Mouse (Mus musculus) cerebellum, postnatal 4 days (tissue): ENCODE results near the gene Ppa2.

Experiments
- DNase-seq, 2 experiments: peaks; one replicate each; pipeline ENCODE4 v3.0.0; 2022; ENCODE audit warnings: low spot score in 2 of 2, mixed read lengths in 1 of 2

Gene Ppa2

GRCm38 (mm10) chr3:133309954-133310808 lies at the start of gene Ppa2:
Gene Ppa2 (plus strand): TSS chr3:133310110.
- DNase-seq: peak; percentile 59 to 86

GRCm38 (mm10) chr3:133271887-133272286 lies 38.0 kb upstream of the Ppa2 start:
- peak; percentile 45 to 76 for DNase-seq

GRCm38 (mm10) chr3:133284587-133284986 lies 25.3 kb upstream of the Ppa2 start:
- DNase-seq: no peak

- DNase-seq: no peak
Observed at GRCm38 (mm10) chr3:133288795-133289194, 21.1 kb upstream of the Ppa2 start.

- no peak for DNase-seq
Observed at GRCm38 (mm10) chr3:133304328-133304727, 5.6 kb upstream of the Ppa2 start.

GRCm38 (mm10) chr3:133308361-133308760 lies 1.5 kb upstream of the Ppa2 start:
- DNase-seq: no peak

GRCm38 (mm10) chr3:133309359-133309758 lies 551 bp upstream of the Ppa2 start:
- no peak for DNase-seq

- no peak for DNase-seq
Observed at GRCm38 (mm10) chr3:133310809-133311179, 884 bp downstream of the Ppa2 start.

- no peak for DNase-seq
Observed at GRCm38 (mm10) chr3:133312331-133312730, 2.4 kb downstream of the Ppa2 start.

GRCm38 (mm10) chr3:133312850-133313249 lies 2.9 kb downstream of the Ppa2 start:
- no peak for DNase-seq

GRCm38 (mm10) chr3:133313491-133314199 lies 3.7 kb downstream of the Ppa2 start:
- no peak for DNase-seq

- DNase-seq: peak; percentile 47 to 78
Observed at GRCm38 (mm10) chr3:133314475-133314874, 4.6 kb downstream of the Ppa2 start.

GRCm38 (mm10) chr3:133315011-133315410 lies 5.1 kb downstream of the Ppa2 start:
- DNase-seq: no peak

- no peak for DNase-seq
Observed at GRCm38 (mm10) chr3:133315647-133316046, 5.7 kb downstream of the Ppa2 start.

GRCm38 (mm10) chr3:133317845-133318244 lies 7.9 kb downstream of the Ppa2 start:
- no peak for DNase-seq

- DNase-seq: no peak
Observed at GRCm38 (mm10) chr3:133318596-133318995, 8.7 kb downstream of the Ppa2 start.

GRCm38 (mm10) chr3:133319795-133320194 lies 9.9 kb downstream of the Ppa2 start:
- no peak for DNase-seq

GRCm38 (mm10) chr3:133320313-133320712 lies 10.4 kb downstream of the Ppa2 start:
- DNase-seq: no peak

- DNase-seq: no peak
Observed at GRCm38 (mm10) chr3:133321928-133322327, 12.0 kb downstream of the Ppa2 start.

GRCm38 (mm10) chr3:133322552-133322951 lies 12.6 kb downstream of the Ppa2 start:
- DNase-seq: no peak

GRCm38 (mm10) chr3:133325135-133325534 lies 15.2 kb downstream of the Ppa2 start:
- DNase-seq: no peak

- DNase-seq: no peak
Observed at GRCm38 (mm10) chr3:133328551-133328950, 18.6 kb downstream of the Ppa2 start.

GRCm38 (mm10) chr3:133329406-133329805 lies 19.5 kb downstream of the Ppa2 start:
- DNase-seq: no peak
